Mouse (Mus musculus): ENCODE results near the gene Mterf1b. TPM values are rescaled to one million over a fixed set of nuclear protein-coding genes. Genes with fewer than 3 reads are reported as not detected.
"Not testable (repeated sequence)": the region's sequence is repeated elsewhere in the genome, so short reads cannot be mapped to it uniquely, and the experiment has no call there.

Mterf1b gene
- polyA plus RNA-seq, 1 experiment from 2014 or later, result 2.9 TPM

DNA sequence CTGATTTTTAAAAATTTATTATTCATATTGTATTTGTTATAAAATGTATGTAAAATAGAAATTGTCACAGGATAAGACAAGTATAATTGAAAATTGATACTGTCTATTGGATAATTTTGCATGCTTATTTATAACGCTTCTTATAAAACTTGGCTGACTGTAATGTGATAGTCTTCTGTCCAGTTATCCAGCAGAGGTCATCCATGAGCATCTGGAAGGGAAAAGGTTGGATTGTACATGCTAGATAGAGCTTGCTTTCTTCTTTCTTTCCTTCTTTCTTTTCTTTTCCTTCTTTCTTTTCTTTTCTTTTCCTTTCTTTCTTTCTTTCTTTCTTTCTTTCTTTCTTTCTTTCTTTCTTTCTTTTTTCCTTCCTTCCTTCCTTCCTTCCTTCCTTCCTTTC, 2.0 kb downstream of the Mterf1b start:
- Histone ChIP-seq H3K4me3 (replicated peaks) (no peak overlapping the region), H3K9ac (no peak overlapping the region), H3K36me3 (no peaks in the 10 kb centered on the region), H3K27ac (no peak overlapping the region), H3K9me3 (no peaks in the 10 kb centered on the region), H3K4me2 (no peak overlapping the region), H3K27me3 (replicated peaks) (no peaks in the 10 kb centered on the region), H3K4me1 (no peaks in the 10 kb centered on the region)
- ATAC-seq (ENCODE audit: insufficient read depth, low FRiP score, low read depth), result no peak
- 63% methylated on average over 1 of the region's 1 CpGs for WGBS

DNA sequence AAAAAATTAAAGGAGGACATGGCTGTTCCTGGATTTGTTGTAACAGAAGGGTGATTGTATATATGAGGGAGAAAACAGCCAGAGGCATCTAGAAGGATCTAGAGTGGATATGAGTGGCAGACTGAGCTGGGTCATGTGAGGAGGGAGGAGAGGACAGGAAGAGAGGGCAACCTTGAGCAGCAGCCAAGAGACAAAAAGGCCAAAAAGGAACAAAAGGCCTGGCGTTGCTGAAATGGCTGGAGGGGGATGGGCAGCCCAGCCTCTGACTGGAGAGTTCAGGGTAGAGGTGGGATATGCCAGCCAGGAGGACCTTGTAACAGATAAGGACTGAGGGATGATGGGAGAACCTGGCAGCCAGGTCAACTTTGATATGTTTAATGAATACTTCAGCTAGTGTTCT, 2.9 kb downstream of the Mterf1b start:
- ATAC-seq (ENCODE audit: insufficient read depth, low FRiP score, low read depth), result no peak
- Histone ChIP-seq H3K36me3 (no peaks in the 10 kb centered on the region), H3K4me2 (no peak overlapping the region), H3K9me3 (no peaks in the 10 kb centered on the region), H3K9ac (no peak overlapping the region), H3K4me1 (no peaks in the 10 kb centered on the region), H3K4me3 (replicated peaks) (no peak overlapping the region), H3K27ac (no peak overlapping the region), H3K27me3 (replicated peaks) (no peaks in the 10 kb centered on the region)
- WGBS, result 65% methylated on average over 1 of the region's 1 CpGs

DNA sequence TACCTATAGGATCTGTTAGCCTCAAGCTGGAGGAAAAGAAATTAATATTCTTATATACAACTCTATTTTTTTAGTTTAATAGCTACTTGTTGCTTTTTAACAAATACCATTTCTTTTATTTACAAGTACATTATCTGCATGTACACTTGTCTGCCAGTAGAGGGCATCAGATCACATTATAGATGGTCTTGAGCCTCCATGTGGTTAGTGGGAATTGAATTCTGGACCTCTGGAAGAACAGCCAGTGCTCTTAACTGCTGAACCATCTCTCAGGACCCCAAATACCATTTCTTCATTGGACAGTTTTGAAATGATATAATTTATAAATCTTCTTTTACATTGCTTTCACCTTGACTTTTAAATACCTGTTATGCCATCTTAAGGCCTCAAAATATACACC, 9.2 kb downstream of the Mterf1b start:
- Histone ChIP-seq H3K27ac (no peak overlapping the region), H3K9me3 (no peaks in the 10 kb centered on the region), H3K27me3 (replicated peaks) (no peaks in the 10 kb centered on the region), H3K4me3 (replicated peaks) (no peak overlapping the region), H3K36me3 (no peaks in the 10 kb centered on the region), H3K9ac (no peak overlapping the region), H3K4me1 (no peaks in the 10 kb centered on the region), H3K4me2 (no peak overlapping the region)
- no peak for ATAC-seq (ENCODE audit: insufficient read depth, low FRiP score, low read depth)

DNA sequence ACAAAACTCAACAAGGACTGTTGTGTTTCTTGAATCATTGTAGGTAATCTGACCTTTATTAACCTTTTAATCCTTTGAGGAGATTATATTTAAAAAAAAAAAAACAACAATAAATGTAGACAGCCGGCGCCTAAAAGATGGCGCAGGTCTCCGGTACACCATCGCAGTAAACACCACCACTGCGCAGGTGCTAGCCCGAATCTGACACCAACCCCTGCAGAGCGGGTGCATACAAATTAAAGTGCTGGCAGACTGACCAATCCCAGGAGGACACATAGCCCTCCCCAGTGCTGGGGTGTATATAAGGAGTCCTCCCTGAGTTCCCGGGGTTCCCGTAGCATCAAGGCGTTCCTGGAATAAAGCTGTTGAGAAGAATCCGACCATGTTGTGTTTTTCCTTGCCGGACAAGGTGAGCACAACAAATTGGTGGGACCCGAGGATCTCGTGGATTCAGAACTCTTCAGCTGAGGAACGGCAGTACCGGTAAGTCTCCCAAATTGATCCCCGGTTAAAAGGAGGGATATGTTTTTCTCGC, 10.2 kb downstream of the Mterf1b start:
- not testable (repeated sequence) for H3K9me3 ChIP-seq; H3K4me3 ChIP-seq (replicated peaks); H3K4me1 ChIP-seq; H3K36me3 ChIP-seq; ATAC-seq (ENCODE audit: insufficient read depth, low FRiP score, low read depth); H3K4me2 ChIP-seq; H3K9ac ChIP-seq; H3K27me3 ChIP-seq (replicated peaks); H3K27ac ChIP-seq
- WGBS, result 94% methylated on average over 19 of the region's 19 CpGs

DNA sequence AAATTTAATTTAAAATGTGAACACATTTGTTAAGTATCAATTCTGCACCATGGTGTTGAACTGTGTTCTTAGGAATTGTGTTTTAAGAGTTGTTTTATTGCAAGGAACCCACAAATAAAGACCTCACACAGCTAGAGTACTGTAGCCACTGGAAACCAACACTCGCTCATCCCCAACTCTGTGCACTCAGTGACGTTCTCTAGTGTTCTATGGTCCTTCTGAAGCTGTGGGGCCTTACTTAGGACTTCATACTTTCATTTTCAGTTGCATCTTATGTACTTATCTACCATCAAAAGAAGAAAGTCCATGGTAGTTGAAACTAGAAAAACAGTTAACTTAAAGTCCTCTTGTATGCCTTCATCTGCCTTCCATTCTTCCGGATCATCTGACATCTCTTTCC, 17.9 kb downstream of the Mterf1b start:
- not testable (repeated sequence) for H3K36me3 ChIP-seq; H3K27me3 ChIP-seq (replicated peaks); H3K27ac ChIP-seq; H3K4me3 ChIP-seq (replicated peaks); H3K4me2 ChIP-seq; H3K9me3 ChIP-seq; H3K4me1 ChIP-seq; H3K9ac ChIP-seq; ATAC-seq (ENCODE audit: insufficient read depth, low FRiP score, low read depth)
- WGBS, result 86% methylated on average over 3 of the region's 3 CpGs

DNA sequence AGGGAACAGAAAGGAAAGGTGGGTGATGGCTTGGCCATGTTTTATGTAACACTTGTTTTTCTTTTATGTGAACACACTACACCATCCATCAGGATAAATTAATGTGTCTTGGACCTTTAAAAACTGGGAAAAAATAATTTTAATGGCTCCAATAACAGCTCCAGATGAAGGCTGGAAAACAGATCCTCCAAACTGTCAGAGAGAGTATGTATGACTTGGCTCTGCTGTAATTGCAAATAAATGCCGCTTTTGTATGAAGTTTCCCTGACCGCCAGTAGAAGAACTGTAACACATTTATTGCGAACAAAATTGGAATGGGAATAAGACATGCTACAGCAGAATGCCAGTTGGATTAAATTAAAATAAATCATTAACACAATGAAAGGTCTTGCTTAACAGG, 29.1 kb downstream of the Mterf1b start:
- H3K4me3 ChIP-seq (replicated peaks), result no peak overlapping the region
- no peaks in the 10 kb centered on the region for H3K36me3 ChIP-seq
- no peak overlapping the region for H3K4me2 ChIP-seq
- WGBS, result 50% methylated on average over 3 of the region's 3 CpGs
- no peaks in the 10 kb centered on the region for H3K4me1 ChIP-seq
- no peak overlapping the region for H3K9ac ChIP-seq
- no peak for ATAC-seq (ENCODE audit: insufficient read depth, low FRiP score, low read depth)
- no peaks in the 10 kb centered on the region for H3K9me3 ChIP-seq
- H3K27ac ChIP-seq, result no peak overlapping the region; the same call in 1 of the 2 replicates
- H3K27me3 ChIP-seq (replicated peaks), result no peaks in the 10 kb centered on the region

DNA sequence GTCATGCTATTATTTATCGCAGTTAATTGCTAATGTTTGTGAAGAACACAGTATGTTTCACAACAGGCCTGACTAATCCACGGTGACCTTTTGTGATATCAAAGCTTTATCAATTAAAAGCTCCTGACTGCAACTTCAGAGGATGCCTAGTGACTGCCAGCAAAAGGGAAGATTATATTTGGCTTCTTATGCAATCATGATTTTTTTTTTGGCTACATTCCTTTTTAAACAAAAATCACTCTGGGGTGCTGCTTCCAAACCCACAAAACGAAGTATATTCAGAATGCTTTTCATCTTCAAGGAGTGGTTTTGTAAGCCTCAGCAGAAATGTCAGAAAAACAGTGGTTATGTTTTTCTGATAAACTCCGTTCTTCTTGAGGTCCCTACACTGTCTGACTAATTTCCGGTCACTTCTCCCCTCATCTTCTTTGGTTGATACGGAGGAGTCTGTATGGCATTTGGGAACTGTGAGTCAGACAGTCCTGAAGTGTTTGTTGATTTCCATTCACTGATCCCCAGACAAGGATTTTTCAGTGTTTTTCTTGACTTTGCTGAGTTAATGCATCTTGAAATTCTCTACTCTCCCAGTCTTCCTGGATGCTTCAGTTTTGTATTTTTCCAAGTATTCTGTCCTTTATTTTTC, 29.9 kb downstream of the Mterf1b start:
- H3K9me3 ChIP-seq, result no peaks in the 10 kb centered on the region
- H3K27me3 ChIP-seq (replicated peaks), result no peaks in the 10 kb centered on the region
- no peak overlapping the region for H3K9ac ChIP-seq
- no peaks in the 10 kb centered on the region for H3K4me1 ChIP-seq
- H3K36me3 ChIP-seq, result no peaks in the 10 kb centered on the region
- no peak overlapping the region for H3K4me3 ChIP-seq (replicated peaks)
- ATAC-seq (ENCODE audit: insufficient read depth, low FRiP score, low read depth), result no peak
- no peak overlapping the region for H3K4me2 ChIP-seq
- H3K27ac ChIP-seq, result no peak overlapping the region
- WGBS, result 66% methylated on average over 6 of the region's 6 CpGs

DNA sequence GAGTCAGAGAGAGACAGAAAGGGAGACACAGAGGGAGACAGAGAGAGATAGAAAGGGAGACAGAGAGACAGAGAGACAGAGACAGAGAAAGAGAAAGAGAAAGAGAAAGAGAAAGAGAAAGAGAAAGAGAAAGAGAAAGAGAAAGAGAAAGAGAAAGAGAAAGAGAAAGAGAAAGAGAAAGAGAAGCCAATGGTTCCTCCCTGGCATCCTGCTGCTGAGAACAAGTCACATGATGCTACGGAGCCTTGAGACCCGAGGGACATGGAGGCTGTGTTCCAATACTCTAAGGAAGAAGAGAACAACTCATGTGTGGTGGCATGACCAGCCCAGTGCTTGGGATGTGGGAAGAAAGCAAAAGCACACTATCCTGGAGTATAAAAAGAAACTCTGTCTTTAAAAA, 40.0 kb downstream of the Mterf1b start:
- H3K9ac ChIP-seq, result no peak overlapping the region
- H3K27ac ChIP-seq, result no peak overlapping the region
- no peak for ATAC-seq (ENCODE audit: insufficient read depth, low FRiP score, low read depth)
- H3K36me3 ChIP-seq, result no peaks in the 10 kb centered on the region
- no peaks in the 10 kb centered on the region for H3K27me3 ChIP-seq (replicated peaks)
- 85% methylated on average over 2 of the region's 2 CpGs for WGBS
- no peaks in the 10 kb centered on the region for H3K4me1 ChIP-seq
- no peak overlapping the region for H3K4me3 ChIP-seq (replicated peaks)
- H3K9me3 ChIP-seq, result no peaks in the 10 kb centered on the region
- no peak overlapping the region for H3K4me2 ChIP-seq

DNA sequence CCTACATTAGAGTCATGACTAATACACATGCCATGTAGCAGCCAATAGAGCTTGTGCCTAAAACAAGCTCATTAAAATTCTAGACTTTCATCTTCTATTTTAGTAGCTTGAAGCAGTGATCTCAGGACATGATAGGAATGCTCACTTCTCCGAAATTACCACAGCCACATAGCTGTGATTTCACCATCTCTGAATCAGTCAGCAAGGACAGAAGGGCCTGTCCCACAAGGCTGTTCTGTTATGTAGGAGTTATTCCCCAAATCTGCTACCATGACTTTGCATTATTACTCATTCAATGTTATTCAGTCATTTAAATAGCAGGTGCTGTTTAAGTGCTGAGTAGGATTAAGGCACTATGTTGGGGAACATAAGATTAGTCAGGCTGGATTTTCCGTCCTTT, 42.3 kb downstream of the Mterf1b start:
- Histone ChIP-seq H3K27ac (no peak overlapping the region), H3K9me3 (no peaks in the 10 kb centered on the region), H3K4me3 (replicated peaks) (no peak overlapping the region), H3K27me3 (replicated peaks) (no peaks in the 10 kb centered on the region), H3K4me2 (no peak overlapping the region), H3K4me1 (no peaks in the 10 kb centered on the region), H3K9ac (no peak overlapping the region), H3K36me3 (no peaks in the 10 kb centered on the region)
- ATAC-seq (ENCODE audit: insufficient read depth, low FRiP score, low read depth), result no peak
- WGBS, result 89% methylated on average over 2 of the region's 2 CpGs

DNA sequence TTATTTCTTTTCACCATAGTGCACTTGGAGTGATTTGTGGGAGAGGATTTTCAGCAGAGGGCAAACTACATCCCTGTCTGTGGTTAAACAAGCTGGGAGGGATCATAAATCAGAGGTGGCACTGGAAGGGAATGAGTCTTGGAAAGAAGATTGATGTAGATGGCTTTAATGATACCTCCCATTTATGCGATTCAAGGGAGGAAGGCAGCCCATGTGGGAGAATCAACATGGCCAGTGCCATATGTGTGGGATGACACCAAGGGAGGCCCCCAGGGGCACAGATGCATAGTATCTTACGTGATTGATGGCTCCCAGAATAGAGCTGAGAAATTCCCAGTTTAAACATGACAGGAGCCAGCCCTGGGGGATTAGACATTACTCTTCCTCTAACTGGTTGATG, 48.0 kb downstream of the Mterf1b start:
- Histone ChIP-seq H3K4me1 (no peaks in the 10 kb centered on the region), H3K9me3 (no peaks in the 10 kb centered on the region), H3K9ac (no peak overlapping the region), H3K4me2 (no peak overlapping the region), H3K27ac (no peak overlapping the region), H3K4me3 (replicated peaks) (no peak overlapping the region), H3K27me3 (replicated peaks) (no peaks in the 10 kb centered on the region), H3K36me3 (no peaks in the 10 kb centered on the region)
- ATAC-seq (ENCODE audit: insufficient read depth, low FRiP score, low read depth), result no peak
- WGBS, result 58% methylated on average over 2 of the region's 2 CpGs

DNA sequence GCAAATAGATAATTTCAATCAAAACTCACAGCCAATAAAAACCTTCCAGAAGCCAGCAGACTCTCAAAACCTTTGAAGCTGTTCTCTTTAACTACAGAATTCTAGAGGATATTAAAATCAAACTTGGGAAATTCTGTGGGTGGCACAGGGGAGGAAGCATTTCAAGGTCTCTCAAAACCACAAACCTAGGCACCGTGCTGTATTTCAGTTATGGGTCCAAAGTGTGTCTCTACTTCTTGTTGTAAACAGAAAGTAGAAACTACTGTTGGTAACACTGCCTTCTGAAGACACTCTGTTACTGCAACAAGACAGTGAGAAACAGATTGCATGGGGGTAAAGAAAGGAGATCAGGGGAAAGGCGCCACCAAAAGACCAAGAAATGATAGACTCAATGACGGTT, 52.8 kb downstream of the Mterf1b start:
- Histone ChIP-seq H3K36me3 (no peaks in the 10 kb centered on the region), H3K4me1 (no peaks in the 10 kb centered on the region), H3K4me2 (no peak overlapping the region), H3K9ac (no peak overlapping the region), H3K4me3 (replicated peaks) (no peak overlapping the region), H3K9me3 (no peaks in the 10 kb centered on the region), H3K27me3 (replicated peaks) (no peaks in the 10 kb centered on the region), H3K27ac (no peak overlapping the region)
- no peak for ATAC-seq (ENCODE audit: insufficient read depth, low FRiP score, low read depth)
- 75% methylated on average over 3 of the region's 3 CpGs for WGBS

DNA sequence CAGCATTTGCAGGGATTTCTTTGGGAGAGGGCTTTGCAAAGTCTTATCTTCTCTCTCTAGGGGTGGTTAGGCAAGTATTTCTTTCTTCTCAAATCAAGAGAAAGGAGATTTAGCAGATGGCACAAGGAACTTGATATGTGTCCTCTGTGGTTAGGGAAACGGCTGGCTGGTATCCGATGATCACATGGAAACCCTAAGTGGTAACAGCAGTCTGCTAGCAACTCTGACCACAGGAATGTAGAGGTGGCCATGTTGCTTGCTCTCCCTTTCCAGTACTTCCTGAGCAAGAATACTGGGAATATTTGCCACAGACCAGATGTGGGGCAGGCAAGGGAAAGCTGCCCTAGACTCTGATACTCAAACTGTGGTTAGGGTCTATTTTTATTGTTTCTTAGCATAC, 53.9 kb downstream of the Mterf1b start:
- no peak overlapping the region for H3K27ac ChIP-seq
- H3K9ac ChIP-seq, result no peak overlapping the region
- no peak overlapping the region for H3K4me3 ChIP-seq (replicated peaks)
- no peak overlapping the region for H3K4me2 ChIP-seq
- ATAC-seq (ENCODE audit: insufficient read depth, low FRiP score, low read depth), result no peak
- H3K36me3 ChIP-seq, result no peaks in the 10 kb centered on the region
- H3K4me1 ChIP-seq, result no peaks in the 10 kb centered on the region
- no peaks in the 10 kb centered on the region for H3K9me3 ChIP-seq
- 76% methylated on average over 2 of the region's 2 CpGs for WGBS
- H3K27me3 ChIP-seq (replicated peaks), result no peaks in the 10 kb centered on the region
